Mouse (Mus musculus): ENCODE measurements around the gene Nid1. TPM values are rescaled to one million over a fixed set of nuclear protein-coding genes. Genes with fewer than 3 reads are reported as not detected.
"Not testable (repeated sequence)": the region's sequence is repeated elsewhere in the genome, so short reads cannot be mapped to it uniquely, and the experiment has no call there.

Nid1 gene
- 10 to 100 TPM; 37.8 to 51.5 (median 48.6) TPM for total RNA-seq (2022)

GRCm38 (mm10) chr13:13437460-13438015 is at the start of gene Nid1:
Gene Nid1, plus strand, starts transcription at chr13:13437551.
- DNase-seq (ENCODE audit: low spot score) = peak; percentile 39

DNA sequence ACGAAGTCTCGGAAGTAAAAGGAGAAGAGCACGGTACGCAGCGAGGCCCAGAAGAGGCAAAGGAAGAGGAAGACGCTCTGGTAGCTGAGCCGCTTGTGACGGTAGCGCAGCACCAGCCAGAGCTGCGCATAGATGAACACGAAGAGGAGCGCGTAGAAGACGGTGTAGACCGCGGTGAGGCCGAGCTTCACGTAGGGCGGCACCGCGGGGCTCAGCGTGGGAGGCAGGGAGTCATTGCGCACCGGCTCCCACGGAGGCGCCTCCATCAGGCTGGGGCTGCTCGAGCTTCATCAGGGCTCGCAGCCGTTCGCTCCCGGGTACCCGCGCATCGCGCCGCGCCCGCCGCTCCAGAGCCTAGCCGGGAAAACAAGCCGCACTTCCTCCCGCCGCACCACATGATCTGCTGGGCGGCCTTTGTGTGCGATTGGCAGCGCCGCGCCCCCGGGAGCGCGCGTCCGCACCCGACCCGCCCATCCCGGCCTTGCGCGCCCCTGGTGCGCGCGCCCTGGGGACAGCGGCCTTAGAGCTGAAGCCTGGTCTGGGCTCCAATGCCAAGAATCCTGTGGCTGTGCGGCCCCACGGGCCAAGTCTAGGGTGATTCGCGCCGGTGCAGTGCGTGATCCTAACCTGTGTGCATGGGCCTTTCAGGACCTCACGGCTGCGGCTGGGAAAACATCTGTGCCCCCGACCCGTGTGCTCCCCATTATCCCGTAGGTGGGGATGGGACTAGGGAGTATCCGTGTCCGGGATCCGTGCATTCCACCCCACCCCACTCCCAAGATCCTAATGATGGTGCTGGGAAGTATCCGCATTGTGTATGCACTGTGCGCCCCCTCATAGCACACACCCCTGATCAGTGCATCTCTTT is 43.9 kb upstream of the Nid1 start, which contains the start of gene Gpr137b:
Gene Gpr137b, minus strand, starts transcription at position 787 of the 868 bp plus-strand sequence.
- DNase-seq (ENCODE audit: low spot score) = peak; percentile 44

GRCm38 (mm10) chr13:13394096-13394395 is 43.3 kb upstream of the Nid1 start:
- DNase-seq (ENCODE audit: low spot score) = not testable (repeated sequence)

DNA sequence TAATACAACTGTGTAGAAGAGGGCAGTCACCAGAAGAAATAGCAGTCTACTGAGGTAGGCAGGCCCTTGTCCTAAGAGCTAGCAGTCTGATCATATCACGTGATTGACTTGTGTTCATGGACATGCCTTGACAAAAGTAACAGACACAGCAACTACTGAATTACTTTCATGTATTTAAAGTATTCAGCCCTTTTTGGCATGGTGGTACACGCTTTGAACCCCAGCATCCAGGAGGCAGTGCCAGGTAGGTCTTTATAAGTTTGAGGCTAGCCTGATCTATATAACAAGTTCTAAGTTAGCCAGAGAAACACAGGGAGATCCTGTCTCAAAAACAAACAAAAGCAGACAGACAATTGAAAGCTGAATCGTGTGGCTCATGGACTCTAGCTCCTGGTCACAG is 36.5 kb upstream of the Nid1 start:
- not testable (repeated sequence) for DNase-seq (ENCODE audit: low spot score)

DNA sequence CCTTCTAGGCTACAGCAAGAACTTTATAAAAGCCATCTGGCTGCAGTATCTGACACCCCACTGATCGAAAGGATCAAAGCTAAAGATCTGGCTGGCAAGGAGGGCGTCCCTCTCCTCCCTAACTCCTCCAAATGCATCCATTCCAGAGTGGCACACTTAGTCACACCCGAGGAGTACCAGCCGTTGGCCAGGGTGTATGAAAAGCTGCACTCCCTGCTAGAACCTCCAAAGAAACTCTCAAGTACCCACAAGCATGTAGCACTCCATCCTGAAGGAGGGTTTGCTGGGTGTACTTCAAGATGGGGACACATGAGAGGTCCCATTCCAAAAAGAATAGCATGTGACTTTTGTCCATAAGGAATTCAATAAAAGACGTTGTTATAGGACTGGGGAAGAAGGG is 34.5 kb upstream of the Nid1 start:
- not testable (repeated sequence) for DNase-seq (ENCODE audit: low spot score)

GRCm38 (mm10) chr13:13403366-13403765 is 34.0 kb upstream of the Nid1 start:
- DNase-seq (ENCODE audit: low spot score) = not testable (repeated sequence)

GRCm38 (mm10) chr13:13403839-13404238 is 33.5 kb upstream of the Nid1 start:
- DNase-seq (ENCODE audit: low spot score) = not testable (repeated sequence)

GRCm38 (mm10) chr13:13404517-13405155 is 32.7 kb upstream of the Nid1 start:
- not testable (repeated sequence) for DNase-seq (ENCODE audit: low spot score)

DNA sequence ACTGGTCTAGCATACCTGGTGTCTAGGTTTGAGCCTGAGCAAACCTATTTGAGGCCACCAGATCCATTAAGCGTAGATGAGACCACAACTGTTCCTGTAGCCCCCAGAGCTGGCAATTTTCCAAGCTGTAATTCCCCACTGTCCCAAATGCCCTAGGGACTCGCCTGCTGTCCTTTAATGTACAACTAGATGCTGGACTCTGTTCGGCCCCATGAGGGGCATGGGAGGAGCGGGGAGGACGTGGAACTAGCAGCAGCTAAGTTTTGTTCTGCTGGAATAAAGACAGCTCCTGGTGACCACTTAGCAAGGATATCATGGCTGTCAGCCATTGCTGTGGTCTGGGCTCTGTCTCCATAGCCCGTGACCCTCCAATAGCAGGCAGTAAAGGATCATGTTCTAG is 31.8 kb upstream of the Nid1 start:
- DNase-seq (ENCODE audit: low spot score) = not testable (repeated sequence)

DNA sequence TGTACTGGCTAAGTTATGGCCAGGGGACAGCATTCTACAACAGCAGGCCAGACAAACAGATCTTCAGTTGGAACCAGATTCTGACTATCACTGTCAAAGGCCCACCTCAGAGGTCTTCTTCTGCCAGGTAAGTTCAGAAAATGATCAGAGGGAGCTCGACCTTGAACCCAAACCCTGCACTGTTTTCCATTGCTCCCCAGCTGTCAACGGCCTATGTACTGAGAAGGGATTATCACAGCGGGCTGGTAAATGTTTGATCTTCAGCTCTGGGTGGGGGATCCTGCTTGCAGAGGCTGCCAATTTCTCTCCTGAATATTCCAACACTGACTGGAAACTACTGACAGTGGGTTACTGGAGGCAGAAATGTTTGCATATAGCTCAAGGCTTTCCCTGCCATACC is 23.1 kb upstream of the Nid1 start:
- no peak for DNase-seq (ENCODE audit: low spot score)

DNA sequence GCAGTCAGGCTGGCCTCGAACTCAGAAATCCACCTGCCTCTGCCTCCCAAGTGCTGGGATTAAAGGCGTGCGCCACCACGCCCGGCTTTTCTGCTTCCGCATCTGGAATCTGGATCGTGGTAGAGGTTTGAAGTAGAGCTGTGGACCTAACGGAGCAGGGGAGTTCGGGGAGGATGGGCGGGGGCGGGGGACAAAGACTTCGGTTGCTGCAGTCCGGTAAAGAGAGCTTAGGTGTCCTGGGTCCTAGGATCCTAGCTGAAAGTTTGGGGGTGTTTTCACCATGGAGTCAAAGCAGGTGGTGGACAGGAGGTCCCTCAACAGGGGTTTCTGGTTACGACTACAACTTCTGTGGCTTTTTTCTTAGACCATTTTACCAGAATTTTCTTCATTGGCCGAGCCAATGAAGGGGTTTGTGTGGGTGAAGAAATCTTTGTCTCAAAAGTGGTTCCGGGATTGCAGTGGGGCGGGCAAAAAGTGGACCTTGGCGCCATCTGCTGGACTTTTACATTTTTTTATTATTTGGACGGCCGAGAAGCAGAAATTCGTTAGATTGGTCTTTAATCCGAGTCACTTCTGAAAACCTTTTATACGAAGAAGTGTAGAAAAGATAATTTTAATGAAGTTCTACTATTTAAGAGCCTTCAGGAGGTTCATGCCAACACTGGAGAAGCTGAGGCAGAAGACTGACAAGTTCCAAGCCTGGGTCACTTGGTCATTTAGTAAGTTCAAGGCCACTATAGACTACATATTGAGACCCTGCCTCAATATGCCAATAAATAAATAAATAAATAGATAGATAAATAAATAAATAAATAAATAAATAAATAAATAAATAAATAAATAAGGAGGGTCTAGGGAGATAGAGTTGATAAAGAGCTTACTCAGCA is 22.0 kb upstream of the Nid1 start:
- DNase-seq (ENCODE audit: low spot score) = peak; percentile 71

DNA sequence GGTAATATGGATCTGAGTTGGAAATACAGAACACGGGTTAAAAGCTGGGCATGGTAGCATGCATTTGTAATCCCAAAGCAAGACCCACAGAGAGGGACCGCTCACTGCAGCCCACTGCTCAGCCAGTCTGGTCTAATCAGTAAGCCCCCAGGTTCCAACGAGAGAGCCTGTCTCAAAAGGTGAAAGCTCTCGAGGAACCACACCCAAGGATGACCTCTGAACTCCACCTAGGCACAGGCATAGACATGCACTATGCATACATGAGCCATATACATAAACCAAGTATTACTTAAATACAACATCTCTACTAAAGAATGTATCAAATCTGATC is 21.4 kb upstream of the Nid1 start:
- DNase-seq (ENCODE audit: low spot score) = not testable (repeated sequence)

DNA sequence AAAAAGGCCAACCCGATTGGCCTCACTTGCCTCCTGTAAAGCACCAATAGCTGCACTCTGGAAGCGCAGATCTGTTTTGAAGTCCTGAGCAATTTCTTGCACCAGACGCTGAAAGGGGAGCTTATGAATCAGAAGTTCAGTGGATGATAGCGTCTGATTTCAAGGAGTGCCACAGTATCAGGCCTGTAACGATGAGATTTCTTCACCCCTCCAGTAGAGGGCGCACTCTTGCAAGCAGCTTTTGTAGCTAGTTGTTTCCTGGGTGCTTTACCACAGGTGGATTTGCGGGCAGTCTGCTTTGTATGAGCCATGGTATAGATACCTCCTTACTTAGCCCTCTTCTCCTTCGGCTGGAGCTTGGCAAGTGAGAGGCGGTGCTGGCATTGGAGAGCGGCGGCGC is 18.5 kb upstream of the Nid1 start:
- DNase-seq (ENCODE audit: low spot score) = not testable (repeated sequence)

GRCm38 (mm10) chr13:13423301-13423700 is 14.1 kb upstream of the Nid1 start:
- not testable (repeated sequence) for DNase-seq (ENCODE audit: low spot score)

DNA sequence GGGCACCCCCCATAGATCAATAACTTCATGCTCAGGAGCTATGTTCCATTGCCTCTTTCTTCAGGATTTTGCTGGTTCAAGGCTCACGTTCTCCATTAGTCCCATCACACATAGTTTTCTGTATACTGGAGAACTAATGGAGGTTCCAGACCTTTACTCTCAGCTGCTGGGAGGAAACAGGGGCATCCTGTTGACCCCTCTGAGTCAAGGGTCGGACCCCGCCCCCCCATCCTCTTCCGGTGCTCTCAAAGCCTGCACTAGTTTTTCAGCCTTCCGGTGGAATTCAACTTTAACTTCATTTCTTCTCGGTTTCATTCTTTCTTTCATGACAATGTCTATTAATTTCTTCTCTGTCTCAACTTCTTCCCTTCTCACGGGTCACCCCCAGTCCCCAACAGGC is 1.2 kb upstream of the Nid1 start:
- not testable (repeated sequence) for DNase-seq (ENCODE audit: low spot score)

- DNase-seq (ENCODE audit: low spot score) = peak; percentile 31
Measured at GRCm38 (mm10) chr13:13438112-13438953, 982 bp downstream of the Nid1 start.

- DNase-seq (ENCODE audit: low spot score) = not testable (repeated sequence)
Measured at GRCm38 (mm10) chr13:13445601-13446000, 8.2 kb downstream of the Nid1 start.

GRCm38 (mm10) chr13:13446711-13447443 is 9.5 kb downstream of the Nid1 start:
- DNase-seq (ENCODE audit: low spot score) = not testable (repeated sequence)

DNA sequence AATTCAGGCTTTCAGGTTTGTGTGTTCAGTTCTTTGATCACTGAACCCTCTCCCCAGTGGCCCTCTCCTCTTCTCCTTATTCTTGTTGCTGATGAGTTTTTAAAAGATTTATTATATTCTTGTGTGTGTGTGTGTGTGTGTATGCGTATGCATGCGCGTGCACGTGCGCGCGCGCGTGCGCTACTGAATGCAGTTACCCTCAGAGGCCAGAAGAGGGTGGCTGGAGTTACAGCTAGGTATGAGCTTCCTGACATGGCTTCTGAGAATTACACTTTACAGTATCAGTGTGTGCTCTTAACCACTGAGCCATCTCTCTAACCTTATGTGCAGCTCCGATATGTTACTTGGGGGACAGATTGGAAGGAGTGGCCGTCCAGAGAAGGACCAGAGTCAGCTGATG is 12.6 kb downstream of the Nid1 start:
- not testable (repeated sequence) for DNase-seq (ENCODE audit: low spot score)

- not testable (repeated sequence) for DNase-seq (ENCODE audit: low spot score)
Measured at GRCm38 (mm10) chr13:13450931-13451330, 13.6 kb downstream of the Nid1 start.
